Mouse (Mus musculus): ENCODE measurements around the gene Cbs. TPM values are rescaled to one million over a fixed set of nuclear protein-coding genes. Genes with fewer than 3 reads are reported as not detected.
A peak's percentile ranks its signal among the peaks of the same experiment; 100 is the strongest.
"Not testable (repeated sequence)": the region's sequence is repeated elsewhere in the genome, so short reads cannot be mapped to it uniquely, and the experiment has no call there.

Gene Cbs
- polyA plus RNA-seq, 1 experiment from 2014 or later: 2.1 TPM

DNA sequence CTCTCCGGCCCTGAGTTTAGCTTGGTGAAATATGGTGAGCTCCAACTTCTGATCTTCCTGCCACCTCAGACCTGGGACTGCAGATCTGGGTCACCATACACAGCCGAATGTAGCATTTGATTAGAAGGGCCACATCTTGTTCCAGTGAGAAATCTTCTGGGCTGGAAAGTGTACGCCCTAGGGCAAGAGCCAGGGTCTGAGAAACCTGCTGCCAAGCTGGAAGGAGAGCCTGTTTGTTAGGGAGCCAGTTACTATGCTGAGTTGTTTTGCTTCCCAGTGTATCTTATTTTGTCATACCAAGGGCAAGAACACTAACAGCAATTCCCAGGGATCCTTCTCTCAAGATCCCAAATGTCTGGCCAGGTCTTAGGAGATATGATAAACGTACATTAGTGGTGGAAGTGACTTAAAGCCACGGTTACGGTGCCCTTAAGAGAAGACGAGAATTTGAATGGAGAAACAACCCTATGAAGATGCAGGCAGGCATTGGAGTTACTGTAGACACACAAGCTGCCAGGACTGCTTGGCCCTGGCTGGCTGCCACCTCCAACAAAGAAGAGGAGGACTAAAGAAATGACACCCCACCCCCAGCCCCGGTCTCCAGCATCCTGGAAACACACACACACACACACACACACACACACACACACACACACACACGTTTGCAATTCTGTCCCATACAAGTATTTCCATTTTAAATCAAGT lies 980 bp upstream of the Cbs start:
- peak overlapping the region; percentile 63; the same call in 1 of the 2 replicates for H3K4me3 ChIP-seq
- H3K27ac ChIP-seq: no peak overlapping the region
- no peak for DNase-seq (ENCODE audit: extremely low spot score, low spot score)
- peaks cover 24% of the 10 kb centered on the region for H3K4me1 ChIP-seq
- no peaks in the 10 kb centered on the region for H3K36me3 ChIP-seq (replicated peaks)
- H3K27me3 ChIP-seq (ENCODE audit: poor library complexity, severe bottlenecking): peaks cover 37% of the 10 kb centered on the region
- 60% methylated on average over 9 of the region's 9 CpGs for WGBS
- H3K9me3 ChIP-seq: no peaks in the 10 kb centered on the region

DNA sequence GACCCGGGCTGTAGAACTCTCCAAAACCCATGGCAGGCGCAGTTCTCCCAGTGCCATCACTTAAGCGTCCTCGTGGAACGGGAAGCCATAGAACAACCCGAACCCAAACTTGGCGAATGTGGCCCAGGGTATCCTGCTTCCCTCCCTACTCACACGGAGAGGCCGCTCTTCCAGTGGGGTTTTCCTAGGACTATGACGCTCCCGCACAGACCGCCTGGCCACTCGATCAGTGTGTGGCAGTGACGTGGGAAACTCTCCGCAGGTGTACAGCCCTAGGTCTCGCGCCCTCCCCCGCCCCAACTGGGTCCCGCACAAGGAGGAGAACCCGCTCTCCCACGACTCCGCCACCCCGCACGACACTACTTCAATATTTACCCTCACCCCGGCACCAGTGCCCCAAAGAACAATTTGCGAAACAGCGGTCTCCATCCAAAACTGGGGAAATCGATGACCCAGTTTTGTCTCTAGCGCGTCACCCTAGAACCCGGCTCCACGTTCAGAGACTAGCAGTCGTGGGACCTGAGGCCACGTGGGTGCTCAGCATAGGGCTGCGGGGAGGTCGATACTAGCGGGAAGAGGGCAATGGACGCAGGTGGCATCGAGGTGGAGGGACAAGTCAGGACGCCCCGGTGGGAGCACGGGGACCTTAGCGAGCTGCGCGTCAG lies 629 bp downstream of the Cbs start:
- Histone ChIP-seq H3K9me3 (no peaks in the 10 kb centered on the region), H3K27ac (peak overlapping the region; percentile 66), H3K27me3 (ENCODE audit: poor library complexity, severe bottlenecking) (peaks cover 37% of the 10 kb centered on the region), H3K36me3 (replicated peaks) (no peaks in the 10 kb centered on the region), H3K4me3 (peak overlapping the region; percentile 63), H3K4me1 (peaks cover 19% of the 10 kb centered on the region)
- DNase-seq (ENCODE audit: extremely low spot score, low spot score): peak; percentile 25
- 4% methylated on average over 45 of the region's 45 CpGs for WGBS

DNA sequence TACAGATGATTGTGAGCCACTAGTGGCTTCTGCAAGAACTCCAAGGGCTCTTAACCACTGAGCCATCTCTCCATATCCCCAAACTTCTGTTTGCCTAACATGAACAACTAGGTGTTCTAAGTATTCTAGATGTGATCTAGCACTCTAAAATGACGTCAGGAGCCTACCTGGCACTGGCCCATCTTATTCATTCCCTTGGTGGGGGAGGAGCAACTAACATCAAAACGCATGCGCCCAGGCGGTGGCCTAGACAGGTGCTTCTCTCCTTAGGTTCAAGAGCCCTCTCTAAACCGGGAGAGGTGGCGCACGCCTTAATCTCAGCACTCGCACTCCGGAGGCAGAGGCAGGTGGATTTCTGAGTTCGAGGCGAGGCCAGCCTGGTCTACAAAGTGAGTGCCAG lies 1.3 kb downstream of the Cbs start:
- Histone ChIP-seq H3K27me3 (ENCODE audit: poor library complexity, severe bottlenecking) (peaks cover 37% of the 10 kb centered on the region), H3K4me1 (peaks cover 19% of the 10 kb centered on the region), H3K27ac (no peak overlapping the region), H3K4me3 (peak overlapping the region; percentile 63), H3K36me3 (replicated peaks) (no peaks in the 10 kb centered on the region), H3K9me3 (no peaks in the 10 kb centered on the region)
- DNase-seq (ENCODE audit: extremely low spot score, low spot score): no peak
- 66% methylated on average over 11 of the region's 11 CpGs for WGBS

DNA sequence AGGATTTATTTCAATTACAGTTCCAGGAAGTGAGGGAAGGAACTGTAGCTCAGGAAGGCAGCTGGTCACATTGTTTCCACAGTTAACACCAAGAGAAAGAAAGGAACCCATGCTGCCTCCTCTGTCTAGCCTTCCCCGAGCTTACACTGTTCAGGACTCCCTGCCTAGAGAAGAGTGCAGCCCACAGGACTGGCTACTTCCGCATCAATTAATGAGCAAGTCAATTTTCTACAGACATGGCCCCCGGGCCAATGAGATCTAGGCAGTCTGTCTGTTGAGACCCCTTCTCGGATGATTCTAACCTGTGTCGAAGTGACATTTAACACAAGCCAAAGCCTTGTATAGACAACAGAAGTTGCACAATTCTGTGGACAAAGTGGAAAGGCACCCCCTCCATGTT lies 2.1 kb downstream of the Cbs start:
- Histone ChIP-seq H3K36me3 (replicated peaks) (no peaks in the 10 kb centered on the region), H3K27ac (no peak overlapping the region), H3K9me3 (no peaks in the 10 kb centered on the region), H3K27me3 (ENCODE audit: poor library complexity, severe bottlenecking) (peaks cover 37% of the 10 kb centered on the region), H3K4me3 (no peak overlapping the region), H3K4me1 (peaks cover 19% of the 10 kb centered on the region)
- DNase-seq (ENCODE audit: extremely low spot score, low spot score): no peak
- WGBS: 76% methylated on average over 5 of the region's 5 CpGs

DNA sequence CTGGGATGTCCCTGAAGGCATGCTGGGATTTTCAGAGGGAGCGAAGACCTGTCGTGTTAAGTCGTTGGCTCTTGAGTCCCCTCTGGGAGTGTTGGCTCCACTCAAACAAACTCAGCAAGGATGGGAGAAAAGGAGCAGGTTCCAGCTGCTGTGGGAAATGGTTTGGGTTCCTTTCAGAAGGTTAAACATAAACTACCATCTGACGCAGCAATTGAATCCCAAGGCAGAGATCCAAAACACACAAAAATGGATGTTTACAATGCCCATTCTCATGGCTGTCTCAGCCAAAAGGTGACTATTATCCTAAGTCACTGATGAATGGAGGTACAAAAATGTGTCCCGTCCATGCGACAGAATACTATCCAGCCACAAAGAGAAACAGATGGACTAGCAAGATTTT lies 4.0 kb downstream of the Cbs start:
- H3K27me3 ChIP-seq (ENCODE audit: poor library complexity, severe bottlenecking): peaks cover 33% of the 10 kb centered on the region
- 94% methylated on average over 6 of the region's 6 CpGs for WGBS
- peaks cover under 1% of the 10 kb centered on the region; the same call in 1 of the 2 replicates for H3K9me3 ChIP-seq
- H3K36me3 ChIP-seq (replicated peaks): no peaks in the 10 kb centered on the region
- H3K27ac ChIP-seq: no peak overlapping the region
- no peak overlapping the region for H3K4me3 ChIP-seq
- peaks cover 19% of the 10 kb centered on the region for H3K4me1 ChIP-seq
- DNase-seq (ENCODE audit: extremely low spot score, low spot score): no peak

DNA sequence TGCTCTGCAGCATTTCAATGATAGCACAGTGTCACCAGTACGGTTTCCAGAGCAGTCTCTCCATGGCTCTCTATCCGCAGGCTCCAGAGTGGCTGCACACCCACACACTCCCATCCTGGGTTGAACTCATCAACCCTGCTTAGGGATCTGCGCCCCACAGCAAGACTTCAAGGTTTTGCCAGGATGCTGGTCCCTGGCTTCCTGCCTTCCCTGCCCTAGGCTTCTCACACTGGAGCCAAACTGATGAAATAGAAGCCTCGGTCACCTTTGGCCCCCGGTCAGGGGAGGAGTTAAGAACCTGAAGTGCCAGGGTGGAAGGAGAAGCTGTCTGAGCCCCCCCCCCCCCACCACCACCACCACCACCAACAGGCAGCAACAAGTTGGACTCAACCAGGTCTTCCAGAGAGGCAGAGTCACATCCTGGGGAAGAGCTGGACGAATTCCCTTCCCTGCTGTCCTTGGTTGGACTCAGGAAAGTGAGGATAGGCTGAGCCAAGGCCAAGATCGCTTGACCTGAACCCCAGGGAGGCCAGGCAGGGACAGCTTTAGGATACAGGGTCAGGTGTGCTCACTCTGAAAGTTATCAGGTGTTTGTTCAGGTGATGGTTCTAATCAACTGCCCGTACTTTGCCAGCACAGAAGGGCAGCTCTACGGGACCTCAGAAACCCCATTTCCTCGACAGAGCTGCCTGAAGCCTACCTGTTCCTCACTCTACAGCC lies 5.8 kb downstream of the Cbs start:
- Histone ChIP-seq H3K27ac (no peak overlapping the region), H3K9me3 (peaks cover 5% of the 10 kb centered on the region; the same call in 1 of the 2 replicates), H3K27me3 (ENCODE audit: poor library complexity, severe bottlenecking) (peaks cover 16% of the 10 kb centered on the region), H3K4me1 (peaks cover 4% of the 10 kb centered on the region), H3K4me3 (no peak overlapping the region), H3K36me3 (replicated peaks) (no peaks in the 10 kb centered on the region)
- DNase-seq (ENCODE audit: extremely low spot score, low spot score): no peak
- WGBS: 84% methylated on average over 10 of the region's 10 CpGs

DNA sequence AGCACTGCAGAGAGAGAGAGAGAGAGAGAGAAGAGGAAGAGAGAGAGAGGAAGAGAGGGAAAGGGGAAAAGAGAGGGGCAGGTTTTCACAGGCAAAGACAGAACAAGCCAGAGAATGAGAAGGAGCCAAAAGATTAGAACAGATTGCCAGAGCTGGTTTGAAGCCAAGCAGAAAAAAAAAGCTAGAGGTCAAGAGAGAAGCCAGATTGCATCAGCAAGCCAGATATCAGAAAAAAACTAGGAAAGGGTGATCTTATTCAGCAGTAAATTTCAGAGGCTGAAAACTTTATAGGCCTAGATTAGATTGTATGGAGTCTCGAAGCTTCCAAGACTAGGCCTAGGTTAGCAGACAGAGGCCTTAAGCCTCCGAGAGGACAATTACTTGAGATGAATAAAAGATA lies 9.1 kb downstream of the Cbs start:
- WGBS: 89% methylated on average over 2 of the region's 2 CpGs
- peaks cover 5% of the 10 kb centered on the region; the same call in 1 of the 2 replicates for H3K9me3 ChIP-seq
- H3K27ac ChIP-seq: no peak overlapping the region
- DNase-seq (ENCODE audit: extremely low spot score, low spot score): no peak
- no peak overlapping the region for H3K4me3 ChIP-seq
- no peaks in the 10 kb centered on the region for H3K27me3 ChIP-seq (ENCODE audit: poor library complexity, severe bottlenecking)
- no peaks in the 10 kb centered on the region for H3K36me3 ChIP-seq (replicated peaks)
- H3K4me1 ChIP-seq: no peaks in the 10 kb centered on the region

DNA sequence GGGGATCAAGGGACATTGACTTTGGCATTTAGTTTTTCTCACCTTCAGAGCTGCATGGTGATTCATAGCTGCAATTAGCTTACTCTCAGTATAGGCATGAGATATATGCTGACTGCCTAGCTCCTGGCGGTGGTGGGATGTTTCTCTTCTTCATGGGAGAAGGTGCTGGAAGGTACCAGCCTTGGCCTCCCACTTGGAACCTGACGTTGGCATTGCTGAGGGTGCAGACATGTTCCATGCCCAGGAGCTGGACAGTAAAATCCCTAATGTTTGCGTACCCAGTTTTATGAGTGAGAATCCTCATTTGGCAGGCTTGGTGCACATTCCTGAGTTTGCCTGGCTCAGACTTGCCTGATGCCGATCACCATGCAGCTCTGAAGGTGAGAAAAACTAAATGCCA lies 13.9 kb downstream of the Cbs start:
- Histone ChIP-seq H3K4me1 (no peaks in the 10 kb centered on the region), H3K27ac (no peak overlapping the region), H3K4me3 (no peak overlapping the region), H3K27me3 (ENCODE audit: poor library complexity, severe bottlenecking) (no peaks in the 10 kb centered on the region), H3K9me3 (peaks cover 5% of the 10 kb centered on the region; the same call in 1 of the 2 replicates), H3K36me3 (replicated peaks) (no peaks in the 10 kb centered on the region)
- DNase-seq (ENCODE audit: extremely low spot score, low spot score): no peak
- 96% methylated on average over 4 of the region's 4 CpGs for WGBS

DNA sequence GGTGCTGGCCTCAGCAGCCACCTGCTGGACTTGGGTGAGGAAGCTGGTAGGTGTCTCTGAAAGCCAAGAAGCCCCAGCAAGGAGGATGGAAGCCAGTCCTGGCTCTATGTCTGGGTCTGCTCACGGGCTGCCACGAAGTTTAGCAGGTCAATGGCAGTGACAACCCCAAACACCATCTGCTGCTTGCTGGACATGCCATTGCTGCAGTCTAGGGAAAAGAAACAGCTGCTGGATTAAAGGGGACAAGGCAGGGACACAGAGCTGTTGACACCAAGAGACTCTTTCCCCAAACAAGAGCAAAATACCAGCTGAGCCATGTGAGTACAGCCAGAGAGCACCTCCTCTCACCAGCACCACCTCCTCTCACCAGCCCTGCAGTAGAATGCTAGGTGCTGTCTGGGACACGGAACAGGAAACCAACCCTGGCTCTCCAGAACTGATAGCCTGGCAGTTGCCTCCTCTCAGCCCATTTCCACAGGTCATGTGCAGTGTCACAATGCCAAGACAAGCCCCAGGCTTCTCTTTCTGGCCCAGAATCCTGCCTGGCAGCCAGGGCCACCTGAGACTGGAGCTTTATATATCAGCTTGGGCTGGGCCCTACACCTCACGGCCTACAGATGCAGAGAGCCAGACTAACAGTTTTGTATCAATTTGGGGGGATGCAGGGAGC lies 23.8 kb downstream of the Cbs start:
- WGBS: 87% methylated on average over 4 of the region's 4 CpGs
- no peak overlapping the region for H3K4me3 ChIP-seq
- no peaks in the 10 kb centered on the region for H3K9me3 ChIP-seq
- DNase-seq (ENCODE audit: extremely low spot score, low spot score): no peak
- no peaks in the 10 kb centered on the region for H3K27me3 ChIP-seq (ENCODE audit: poor library complexity, severe bottlenecking)
- no peak overlapping the region for H3K27ac ChIP-seq
- no peaks in the 10 kb centered on the region for H3K4me1 ChIP-seq
- no peaks in the 10 kb centered on the region for H3K36me3 ChIP-seq (replicated peaks)

DNA sequence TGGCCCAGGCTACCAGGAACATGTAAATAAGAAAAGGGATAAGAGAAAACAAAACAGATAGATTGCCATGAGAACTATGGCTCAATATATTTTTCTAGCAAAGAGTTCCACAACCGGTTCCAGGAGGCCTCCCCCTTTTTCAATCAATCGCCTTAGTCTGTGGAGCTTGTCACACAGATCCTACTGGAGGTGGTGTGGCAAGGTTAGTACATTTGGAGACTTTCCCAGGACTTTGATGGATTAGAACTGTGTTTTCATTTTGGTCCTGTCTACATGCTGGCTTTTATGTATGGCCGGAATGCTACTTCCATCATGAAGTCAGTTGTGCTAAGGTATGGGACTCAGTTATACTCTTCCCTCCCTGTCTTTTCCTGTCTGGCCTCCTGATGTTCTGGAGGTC lies 27.1 kb downstream of the Cbs start:
- no peaks in the 10 kb centered on the region for H3K9me3 ChIP-seq
- DNase-seq (ENCODE audit: extremely low spot score, low spot score): no peak
- peaks cover 11% of the 10 kb centered on the region for H3K36me3 ChIP-seq (replicated peaks)
- H3K27ac ChIP-seq: no peak overlapping the region
- no peaks in the 10 kb centered on the region for H3K4me1 ChIP-seq
- 92% methylated on average over 3 of the region's 3 CpGs for WGBS
- H3K27me3 ChIP-seq (ENCODE audit: poor library complexity, severe bottlenecking): no peaks in the 10 kb centered on the region
- no peak overlapping the region for H3K4me3 ChIP-seq

DNA sequence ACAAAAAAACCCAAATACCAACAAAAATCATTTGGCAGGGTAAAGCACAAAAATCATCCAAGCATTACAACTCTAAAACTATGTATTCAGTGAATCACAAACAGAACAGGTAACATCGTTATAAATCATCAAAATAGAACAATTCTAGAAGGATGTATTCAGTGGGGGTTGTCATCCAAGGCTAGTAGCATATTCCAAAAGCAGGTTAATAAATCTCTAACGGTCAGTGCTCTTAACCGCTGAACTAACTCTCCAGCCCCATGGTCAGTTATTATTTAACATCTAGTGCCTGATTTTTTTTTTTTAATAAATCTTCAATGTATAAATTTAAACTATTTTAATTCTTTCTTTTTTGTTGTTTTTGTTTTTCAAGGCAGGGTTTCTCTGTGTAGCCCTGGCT lies 27.9 kb downstream of the Cbs start:
- H3K27me3 ChIP-seq (ENCODE audit: poor library complexity, severe bottlenecking); H3K4me1 ChIP-seq; DNase-seq (ENCODE audit: extremely low spot score, low spot score); H3K9me3 ChIP-seq; H3K27ac ChIP-seq; H3K4me3 ChIP-seq: not testable (repeated sequence)
- peaks cover 18% of the 10 kb centered on the region for H3K36me3 ChIP-seq (replicated peaks)
- WGBS: 90% methylated on average over 3 of the region's 3 CpGs

DNA sequence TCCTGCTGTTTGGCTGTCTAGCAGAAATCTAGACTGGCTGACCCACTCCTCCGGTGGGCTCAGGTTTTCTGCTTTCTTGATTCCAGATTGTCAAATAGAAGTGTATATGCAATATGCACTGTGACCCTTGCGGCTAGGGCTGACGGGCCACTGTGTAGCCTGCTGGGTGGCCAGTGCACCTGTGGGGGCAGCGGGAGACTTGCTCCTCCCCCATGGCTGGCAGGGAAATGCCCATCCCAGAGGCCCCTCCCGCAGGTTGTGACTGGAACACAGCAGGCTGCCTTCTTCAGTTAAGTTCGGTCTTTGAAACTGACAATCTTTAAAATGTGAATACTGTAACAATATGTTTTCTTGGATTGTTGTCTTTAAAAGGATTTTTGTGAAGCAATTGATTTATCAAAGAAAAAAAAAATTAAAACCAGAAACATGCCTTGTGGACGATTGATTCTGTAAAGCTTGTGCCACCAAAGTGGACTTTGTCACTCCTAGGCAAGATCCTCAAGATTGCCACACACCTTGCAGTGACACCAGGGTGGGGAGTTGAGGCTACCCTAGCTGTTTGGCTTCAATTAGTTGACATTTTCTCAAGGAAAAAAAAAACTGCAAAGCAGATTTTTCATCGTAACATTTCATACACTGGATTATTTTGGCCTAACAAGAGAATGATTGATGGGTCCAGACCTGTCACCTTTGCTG lies 29.6 kb downstream of the Cbs start:
- Histone ChIP-seq H3K4me3 (no peak overlapping the region), H3K27me3 (ENCODE audit: poor library complexity, severe bottlenecking) (no peaks in the 10 kb centered on the region), H3K4me1 (no peaks in the 10 kb centered on the region), H3K9me3 (no peaks in the 10 kb centered on the region), H3K36me3 (replicated peaks) (peaks cover 33% of the 10 kb centered on the region), H3K27ac (no peak overlapping the region)
- WGBS: 86% methylated on average over 8 of the region's 8 CpGs
- no peak for DNase-seq (ENCODE audit: extremely low spot score, low spot score)
